In genomic region chr4:133184898-133185665, GRCm38 (mm10) we compare ENCODE assay signal across 9 mouse cellular contexts. TPM values are rescaled to one million over a fixed set of nuclear protein-coding genes. Genes with fewer than 3 reads are reported as not detected.
DNase-seq lines count a peak whose midpoint lies in the region; ATAC-seq and TF ChIP-seq lines count a peak whose summit lies in the region.
"Had no signal": no experiment of that assay in that cellular context is flagged by ENCODE, and none has a peak within 500 bp of the region (broad histone marks: within the 10 kb centered on the region; RNA-seq: fewer than 3 reads in every experiment).

No protein-coding gene starts in this region.

- in situ Hi-C loops in ES-E14 (cut with MboI; ENCODE audit: low sequenced_read_pairs in 2 of 2, unreplicated experiment in 2 of 2): no loop called here

- H3K9me3 ChIP-seq in ES-E14 (ENCODE audit: control insufficient read depth, insufficient read depth, low read depth, low read length): no peaks in the 10 kb centered on the region
- H3K9me3 ChIP-seq in hindbrain, embryonic 13.5 days: no peaks in the 10 kb centered on the region
- no peaks in the 10 kb centered on the region for H3K9me3 ChIP-seq in liver, postnatal 0 days (ENCODE audit: low read length)
- no peaks in the 10 kb centered on the region for H3K9me3 ChIP-seq in stomach, embryonic 15.5 days

- H3K36me3 ChIP-seq in ES-E14 (ENCODE audit: control insufficient read depth, insufficient read depth, low read length, poor library complexity, severe bottlenecking): peaks cover 17% of the 10 kb centered on the region
- peaks cover 25% of the 10 kb centered on the region for H3K36me3 ChIP-seq in hindbrain, embryonic 13.5 days
- peaks cover 67% of the 10 kb centered on the region for H3K36me3 ChIP-seq in liver, postnatal 0 days (replicated peaks; ENCODE audit: insufficient read depth, low read length)
- H3K36me3 ChIP-seq in stomach, embryonic 15.5 days: peaks cover 34% of the 10 kb centered on the region

- no peak overlapping the region for H3K27ac ChIP-seq in cerebellum, adult 2 months (ENCODE audit: insufficient read depth, low read length)
- peak overlapping the region; percentile 54; the same call in 1 of the 2 replicates for H3K27ac ChIP-seq in ES-E14 (ENCODE audit: insufficient read depth, low read depth, low read length, poor library complexity, severe bottlenecking)
- peak overlapping the region; percentile 71 for H3K27ac ChIP-seq in hindbrain, embryonic 13.5 days
- H3K27ac ChIP-seq in liver, postnatal 0 days (ENCODE audit: low read depth): peak overlapping the region; percentile 66
- H3K27ac ChIP-seq in stomach, embryonic 15.5 days: peak overlapping the region; percentile 94

- no peak for TF ChIP-seq POLR2A in cerebellum, adult 2 months (IDR thresholded peaks at IDR 0.05; ENCODE audit: borderline replicate concordance, insufficient read depth, low read length)

- TF ChIP-seq CTCF in cerebellum, adult 2 months (IDR thresholded peaks at IDR 0.05; ENCODE audit: borderline replicate concordance, insufficient read depth, low read depth, low read length): no peak
- TF ChIP-seq CTCF in liver, postnatal 0 days (IDR thresholded peaks at IDR 0.05; ENCODE audit: low read depth): no peak

- WGBS in cerebellum, adult 2 months: 35% methylated on average over 15 of the region's 15 CpGs
- WGBS in hindbrain, embryonic 13.5 days: 51% methylated on average over 15 of the region's 15 CpGs
- 64% methylated on average over 15 of the region's 15 CpGs for WGBS in liver, postnatal 0 days (ENCODE audit: insufficient replicate concordance)
- 26% methylated on average over 15 of the region's 15 CpGs for WGBS in stomach, embryonic 15.5 days

- H3K4me3 ChIP-seq in cerebellum, adult 2 months (replicated peaks; ENCODE audit: insufficient read depth, low read depth, low read length): no peak overlapping the region
- H3K4me3 ChIP-seq in ES-E14 (ENCODE audit: insufficient read depth in 1 of 2, low read depth in 1 of 2, low read length in 2 of 2, poor library complexity in 1 of 2, severe bottlenecking in 1 of 2): no peak overlapping the region
- H3K4me3 ChIP-seq in hindbrain, embryonic 13.5 days: no peak overlapping the region
- no peak overlapping the region for H3K4me3 ChIP-seq in liver, postnatal 0 days (ENCODE audit: low read depth, low read length)
- no peak overlapping the region for H3K4me3 ChIP-seq in stomach, embryonic 15.5 days (replicated peaks)

- ATAC-seq in hindbrain, embryonic 13.5 days (ENCODE audit: low FRiP score): no peak
- peak; percentile 65 for ATAC-seq in liver, postnatal 0 days
- peak; percentile 71 for ATAC-seq in stomach, embryonic 15.5 days (ENCODE audit: insufficient read depth, low FRiP score, low read depth)
- ATAC-seq in megakaryocyte-erythroid progenitor cell, adult 5-6 weeks (replicated peaks; ENCODE audit: low FRiP score, low TSS enrichment, poor library complexity, severe bottlenecking): no peak

- no peak for TF ChIP-seq EP300 in liver, postnatal 0 days (IDR thresholded peaks at IDR 0.05; ENCODE audit: low read depth)

- H3K4me1 ChIP-seq in cerebellum, adult 2 months (ENCODE audit: control insufficient read depth, insufficient read depth, low read length): no peaks in the 10 kb centered on the region
- peaks cover 10 to 13% of the 10 kb centered on the region in 2 experiments; a peak in 3 of 4 replicates for H3K4me1 ChIP-seq in ES-E14 (ENCODE audit: control insufficient read depth in 2 of 2, insufficient read depth in 2 of 2, low read length in 2 of 2, poor library complexity in 1 of 2)
- peaks cover 16% of the 10 kb centered on the region for H3K4me1 ChIP-seq in hindbrain, embryonic 13.5 days (replicated peaks)
- H3K4me1 ChIP-seq in liver, postnatal 0 days (ENCODE audit: insufficient read depth): peaks cover 15% of the 10 kb centered on the region
- H3K4me1 ChIP-seq in stomach, embryonic 15.5 days: peaks cover 27% of the 10 kb centered on the region

- DNase-seq in cerebellum, postnatal 4 days (ENCODE audit: low spot score in 2 of 2): peak; percentile 17 to 38
- no peak for DNase-seq in cerebellum, adult 2 months
- no peak for DNase-seq in ES-E14 (ENCODE audit: low read depth, low spot score)
- DNase-seq in gastrocnemius, adult 18-20 months (ENCODE audit: low spot score): peak; percentile 80
- peak; percentile 31 for DNase-seq in liver, postnatal 0 days

- no peaks in the 10 kb centered on the region for H3K27me3 ChIP-seq in cerebellum, adult 2 months (ENCODE audit: control insufficient read depth, insufficient read depth, low read length)
- no peaks in the 10 kb centered on the region for H3K27me3 ChIP-seq in hindbrain, embryonic 13.5 days
- no peaks in the 10 kb centered on the region for H3K27me3 ChIP-seq in liver, postnatal 0 days (ENCODE audit: insufficient read depth, low read length)
- H3K27me3 ChIP-seq in stomach, embryonic 15.5 days (replicated peaks): no peaks in the 10 kb centered on the region

- H3K9ac ChIP-seq in ES-E14 (ENCODE audit: insufficient read depth, low read depth, low read length, poor library complexity, severe bottlenecking): no peak overlapping the region
- H3K9ac ChIP-seq in hindbrain, embryonic 13.5 days: no peak overlapping the region
- H3K9ac ChIP-seq in liver, postnatal 0 days (replicated peaks): peak overlapping the region; percentile 18; the same call in 1 of the 2 replicates
- no peak overlapping the region for H3K9ac ChIP-seq in stomach, embryonic 15.5 days

- H3K4me2 ChIP-seq in hindbrain, embryonic 13.5 days: no peak overlapping the region
- H3K4me2 ChIP-seq in liver, postnatal 0 days (ENCODE audit: low read depth, low read length): peak overlapping the region; percentile 27
- peak overlapping the region; percentile 12; the same call in 1 of the 2 replicates for H3K4me2 ChIP-seq in stomach, embryonic 15.5 days

TF ChIP-seq in ES-E14, 5 proteins besides CTCF, POLR2A, EP300 and RAD21:
- TF ChIP-seq MAFK (IDR thresholded peaks at IDR 0.05; ENCODE audit: insufficient read depth, low read depth, low read length): no peak

RNA-seq across cellular contexts. Expression of gene Cd164l2, which starts 26.8 kb away (rescaled TPM):
- 7.4 and 10.9 TPM in 2 replicates for polyA plus RNA-seq in cerebellum, adult 2 months (2012; rRNA removed)
- 2.2 and 5.7 TPM in 2 replicates for total RNA-seq in ES-E14 (2012; rRNA removed)
- not detected for total RNA-seq in gastrocnemius, adult 18-20 months (2021)
- 0.78 and 2.5 TPM in 2 replicates for polyA plus RNA-seq in hindbrain, embryonic 13.5 days (2015; fragmentation: Nextera tagmentation; extraction: Ambion mirVana)
- 0.25 and 0.39 TPM in 2 replicates for polyA plus RNA-seq in liver, postnatal 0 days (2015; fragmentation: Nextera tagmentation; extraction: Ambion mirVana)
- 6.8 and 7.8 TPM in 2 replicates for polyA plus RNA-seq in stomach, embryonic 15.5 days (2015; fragmentation: Nextera tagmentation; extraction: Ambion mirVana)
- total RNA-seq in megakaryocyte-erythroid progenitor cell, adult 5-6 weeks (2014; fragmentation: Nextera tagmentation): not detected in 2 replicates
- not detected in 2 replicates for total RNA-seq in megakaryocyte-erythroid progenitor cell, adult 5-6 weeks (2017)
- total RNA-seq: MEL had no signal

RNA-seq across cellular contexts. Expression of gene Gpr3, which starts 27.3 kb away (rescaled TPM):
- 10.1 and 10.9 TPM in 2 replicates for polyA plus RNA-seq in cerebellum, adult 2 months (2012; rRNA removed)
- total RNA-seq in ES-E14 (2012; rRNA removed): 0.85 and 1.5 TPM in 2 replicates
- not detected for total RNA-seq in gastrocnemius, adult 18-20 months (2021)
- 0.52 and 1.4 TPM in 2 replicates for polyA plus RNA-seq in hindbrain, embryonic 13.5 days (2015; fragmentation: Nextera tagmentation; extraction: Ambion mirVana)
- not detected in 2 replicates for polyA plus RNA-seq in liver, postnatal 0 days (2015; fragmentation: Nextera tagmentation; extraction: Ambion mirVana)
- polyA plus RNA-seq in stomach, embryonic 15.5 days (2015; fragmentation: Nextera tagmentation; extraction: Ambion mirVana): 0.13 and 0.23 TPM in 2 replicates
- not detected in 2 replicates for total RNA-seq in megakaryocyte-erythroid progenitor cell, adult 5-6 weeks (2014; fragmentation: Nextera tagmentation)
- not detected in 2 replicates for total RNA-seq in megakaryocyte-erythroid progenitor cell, adult 5-6 weeks (2017)

RNA-seq across cellular contexts. Expression of gene Wasf2, which starts 54.8 kb away (rescaled TPM):
- 15.0 and 16.3 TPM in 2 replicates for polyA plus RNA-seq in cerebellum, adult 2 months (2012; rRNA removed)
- 31.8 and 32.3 TPM in 2 replicates for total RNA-seq in ES-E14 (2012; rRNA removed)
- total RNA-seq in gastrocnemius, adult 18-20 months (2021): 10 to 100 TPM; 29.1 to 33.3 TPM
- polyA plus RNA-seq in hindbrain, embryonic 13.5 days (2015; fragmentation: Nextera tagmentation; extraction: Ambion mirVana): 33.3 and 35.4 TPM in 2 replicates
- polyA plus RNA-seq in liver, postnatal 0 days (2015; fragmentation: Nextera tagmentation; extraction: Ambion mirVana): 35.8 and 43.1 TPM in 2 replicates
- 109 TPM in 2 replicates for polyA plus RNA-seq in stomach, embryonic 15.5 days (2015; fragmentation: Nextera tagmentation; extraction: Ambion mirVana)
- total RNA-seq in megakaryocyte-erythroid progenitor cell, adult 5-6 weeks (2014; fragmentation: Nextera tagmentation): 66.5 and 75.9 TPM in 2 replicates
- total RNA-seq in megakaryocyte-erythroid progenitor cell, adult 5-6 weeks (2017): 16.7 and 27.7 TPM in 2 replicates

RNA-seq across cellular contexts. Expression of gene Map3k6, which starts 55.5 kb away (rescaled TPM):
- 4.0 and 4.7 TPM in 2 replicates for polyA plus RNA-seq in cerebellum, adult 2 months (2012; rRNA removed)
- 2.7 and 4.3 TPM in 2 replicates for total RNA-seq in ES-E14 (2012; rRNA removed)
- 10 to 100 TPM in 1 of 2 experiments, 1 to 10 TPM in 1; 8.8 to 11.4 TPM for total RNA-seq in gastrocnemius, adult 18-20 months (2021)
- polyA plus RNA-seq in hindbrain, embryonic 13.5 days (2015; fragmentation: Nextera tagmentation; extraction: Ambion mirVana): 1.9 and 2.0 TPM in 2 replicates
- 1.2 and 1.3 TPM in 2 replicates for polyA plus RNA-seq in liver, postnatal 0 days (2015; fragmentation: Nextera tagmentation; extraction: Ambion mirVana)
- polyA plus RNA-seq in stomach, embryonic 15.5 days (2015; fragmentation: Nextera tagmentation; extraction: Ambion mirVana): 5.0 and 8.6 TPM in 2 replicates
- total RNA-seq in megakaryocyte-erythroid progenitor cell, adult 5-6 weeks (2014; fragmentation: Nextera tagmentation): 10.6 and 15.9 TPM in 2 replicates
- 6.9 and 7.0 TPM in 2 replicates for total RNA-seq in megakaryocyte-erythroid progenitor cell, adult 5-6 weeks (2017)

Comparison
In these comparisons a context has a peak if more than half of its experiments do, and no peak if none do; other contexts are left out.
1. DNase-seq: peak in cerebellum, postnatal 4 days (2 of 2), gastrocnemius, adult 18-20 months (single experiment) and liver, postnatal 0 days (single experiment); none in cerebellum, adult 2 months (0 of 2) and ES-E14 (single experiment).
2. ATAC-seq: peak in liver, postnatal 0 days (single experiment) and stomach, embryonic 15.5 days (single experiment); none in hindbrain, embryonic 13.5 days (single experiment) and megakaryocyte-erythroid progenitor cell, adult 5-6 weeks (single experiment).